Mouse (Mus musculus): Measurements from ENCODE around the gene Ptafr. TPM values are rescaled to one million over a fixed set of nuclear protein-coding genes. Genes with fewer than 3 reads are reported as not detected.

The Ptafr gene
- polyA plus RNA-seq, 1 experiment: 0.01 TPM

- TF ChIP-seq MAX (IDR thresholded peaks at IDR 0.05): no peak
- TF ChIP-seq CEBPB (IDR thresholded peaks at IDR 0.05; ENCODE audit: low read depth): no peak
- TF ChIP-seq MYOG (IDR thresholded peaks at IDR 0.05; ENCODE audit: control insufficient read depth, extremely low read depth, insufficient read length): no peak
- no peak for TF ChIP-seq FOSL1 (IDR thresholded peaks at IDR 0.05; ENCODE audit: insufficient read depth, low read length, poor library complexity, severe bottlenecking)
- TF ChIP-seq USF1 (IDR thresholded peaks at IDR 0.05; ENCODE audit: low read depth): no peak
- no peak for TF ChIP-seq CTCF (IDR thresholded peaks at IDR 0.05; ENCODE audit: control insufficient read depth, insufficient read depth, insufficient read length)
- no peak for TF ChIP-seq MYOD1 (IDR thresholded peaks at IDR 0.05; ENCODE audit: control insufficient read depth, insufficient read length, low read depth)
These were observed 39.6 kb downstream of the Ptafr start for GRCm38 (mm10) chr4:132603468-132603867.

GRCm38 (mm10) chr4:132605816-132606215 lies 41.9 kb downstream of the Ptafr start:
- Histone ChIP-seq H3K79me2 (ENCODE audit: control insufficient read depth, insufficient read depth) (no peaks in the 10 kb centered on the region), H3K4me3 (ENCODE audit: insufficient read depth, poor library complexity, severe bottlenecking) (no peak overlapping the region), H3K36me3 (ENCODE audit: control insufficient read depth, insufficient read depth) (no peaks in the 10 kb centered on the region), H3ac (ENCODE audit: control insufficient read depth, insufficient read length, low read depth) (no peak overlapping the region), H3K27me3 (ENCODE audit: control insufficient read depth, insufficient read depth, insufficient read length) (no peaks in the 10 kb centered on the region), H3K79me3 (ENCODE audit: low read depth) (no peaks in the 10 kb centered on the region)
- TF ChIP-seq MYOG (IDR thresholded peaks at IDR 0.05; ENCODE audit: control insufficient read depth, extremely low read depth, insufficient read length) (no peak), USF1 (IDR thresholded peaks at IDR 0.05; ENCODE audit: low read depth) (no peak), CTCF (IDR thresholded peaks at IDR 0.05; ENCODE audit: control insufficient read depth, insufficient read depth, insufficient read length) (no peak), FOSL1 (IDR thresholded peaks at IDR 0.05; ENCODE audit: insufficient read depth, low read length, poor library complexity, severe bottlenecking) (no peak), MAX (IDR thresholded peaks at IDR 0.05) (no peak), MYOD1 (IDR thresholded peaks at IDR 0.05; ENCODE audit: control insufficient read depth, insufficient read length, low read depth) (no peak), CEBPB (IDR thresholded peaks at IDR 0.05; ENCODE audit: low read depth) (no peak)

More at GRCm38 (mm10) chr4:132603468-132603867, 39.6 kb downstream of the Ptafr start:
- H3K4me3 ChIP-seq (ENCODE audit: insufficient read depth, poor library complexity, severe bottlenecking): no peak overlapping the region
- no peak overlapping the region for H3ac ChIP-seq (ENCODE audit: control insufficient read depth, insufficient read length, low read depth)
- H3K79me2 ChIP-seq (ENCODE audit: control insufficient read depth, insufficient read depth): no peaks in the 10 kb centered on the region
- no peaks in the 10 kb centered on the region for H3K36me3 ChIP-seq (ENCODE audit: control insufficient read depth, insufficient read depth)
- no peaks in the 10 kb centered on the region for H3K79me3 ChIP-seq (ENCODE audit: low read depth)
- no peaks in the 10 kb centered on the region for H3K27me3 ChIP-seq (ENCODE audit: control insufficient read depth, insufficient read depth, insufficient read length)

- Histone ChIP-seq H3K79me3 (ENCODE audit: low read depth) (no peaks in the 10 kb centered on the region), H3K27me3 (ENCODE audit: control insufficient read depth, insufficient read depth, insufficient read length) (no peaks in the 10 kb centered on the region), H3K4me3 (ENCODE audit: insufficient read depth, poor library complexity, severe bottlenecking) (no peak overlapping the region), H3K36me3 (ENCODE audit: control insufficient read depth, insufficient read depth) (no peaks in the 10 kb centered on the region), H3ac (ENCODE audit: control insufficient read depth, insufficient read length, low read depth) (no peak overlapping the region), H3K79me2 (ENCODE audit: control insufficient read depth, insufficient read depth) (no peaks in the 10 kb centered on the region)
- TF ChIP-seq USF1 (IDR thresholded peaks at IDR 0.05; ENCODE audit: low read depth) (peak; percentile 64), CEBPB (IDR thresholded peaks at IDR 0.05; ENCODE audit: low read depth) (no peak), FOSL1 (IDR thresholded peaks at IDR 0.05; ENCODE audit: insufficient read depth, low read length, poor library complexity, severe bottlenecking) (no peak), CTCF (IDR thresholded peaks at IDR 0.05; ENCODE audit: control insufficient read depth, insufficient read depth, insufficient read length) (no peak), MYOG (IDR thresholded peaks at IDR 0.05; ENCODE audit: control insufficient read depth, extremely low read depth, insufficient read length) (no peak)
These were observed 44.3 kb downstream of the Ptafr start for GRCm38 (mm10) chr4:132608147-132608546.

GRCm38 (mm10) chr4:132610301-132610984 lies 46.6 kb downstream of the Ptafr start:
- TF ChIP-seq CEBPB (IDR thresholded peaks at IDR 0.05; ENCODE audit: low read depth): peak; percentile 26
- no peak for TF ChIP-seq USF1 (IDR thresholded peaks at IDR 0.05; ENCODE audit: low read depth)

GRCm38 (mm10) chr4:132611320-132611719 lies 47.5 kb downstream of the Ptafr start:
- TF ChIP-seq MAX (IDR thresholded peaks at IDR 0.05): no peak
- no peak for TF ChIP-seq USF1 (IDR thresholded peaks at IDR 0.05; ENCODE audit: low read depth)
- TF ChIP-seq CTCF (IDR thresholded peaks at IDR 0.05; ENCODE audit: control insufficient read depth, insufficient read depth, insufficient read length): no peak
- no peak for TF ChIP-seq MYOD1 (IDR thresholded peaks at IDR 0.05; ENCODE audit: control insufficient read depth, insufficient read length, low read depth)
- TF ChIP-seq CEBPB (IDR thresholded peaks at IDR 0.05; ENCODE audit: low read depth): no peak
- no peak for TF ChIP-seq MYOG (IDR thresholded peaks at IDR 0.05; ENCODE audit: control insufficient read depth, extremely low read depth, insufficient read length)
- TF ChIP-seq FOSL1 (IDR thresholded peaks at IDR 0.05; ENCODE audit: insufficient read depth, low read length, poor library complexity, severe bottlenecking): no peak
- Histone ChIP-seq H3K79me3 (ENCODE audit: low read depth) (no peaks in the 10 kb centered on the region), H3K4me3 (ENCODE audit: insufficient read depth, poor library complexity, severe bottlenecking) (no peak overlapping the region), H3K27me3 (ENCODE audit: control insufficient read depth, insufficient read depth, insufficient read length) (no peaks in the 10 kb centered on the region), H3ac (ENCODE audit: control insufficient read depth, insufficient read length, low read depth) (no peak overlapping the region), H3K79me2 (ENCODE audit: control insufficient read depth, insufficient read depth) (no peaks in the 10 kb centered on the region), H3K36me3 (ENCODE audit: control insufficient read depth, insufficient read depth) (no peaks in the 10 kb centered on the region)

More at GRCm38 (mm10) chr4:132610301-132610984, 46.6 kb downstream of the Ptafr start:
- H3K36me3 ChIP-seq (ENCODE audit: control insufficient read depth, insufficient read depth): no peaks in the 10 kb centered on the region
- H3K4me3 ChIP-seq (ENCODE audit: insufficient read depth, poor library complexity, severe bottlenecking): no peak overlapping the region
- no peaks in the 10 kb centered on the region for H3K27me3 ChIP-seq (ENCODE audit: control insufficient read depth, insufficient read depth, insufficient read length)
- H3K79me2 ChIP-seq (ENCODE audit: control insufficient read depth, insufficient read depth): no peaks in the 10 kb centered on the region
- H3K79me3 ChIP-seq (ENCODE audit: low read depth): no peaks in the 10 kb centered on the region
- H3ac ChIP-seq (ENCODE audit: control insufficient read depth, insufficient read length, low read depth): no peak overlapping the region

GRCm38 (mm10) chr4:132617873-132618272 lies 54.0 kb downstream of the Ptafr start:
- TF ChIP-seq USF1 (IDR thresholded peaks at IDR 0.05; ENCODE audit: low read depth) (no peak), MYOG (IDR thresholded peaks at IDR 0.05; ENCODE audit: control insufficient read depth, extremely low read depth, insufficient read length) (no peak), CEBPB (IDR thresholded peaks at IDR 0.05; ENCODE audit: low read depth) (peak; percentile 94), MAX (IDR thresholded peaks at IDR 0.05) (peak; percentile 80), CTCF (IDR thresholded peaks at IDR 0.05; ENCODE audit: control insufficient read depth, insufficient read depth, insufficient read length) (no peak), FOSL1 (IDR thresholded peaks at IDR 0.05; ENCODE audit: insufficient read depth, low read length, poor library complexity, severe bottlenecking) (peak; percentile 33)
- H3K4me3 ChIP-seq (ENCODE audit: insufficient read depth, poor library complexity, severe bottlenecking): no peak overlapping the region
- no peaks in the 10 kb centered on the region for H3K79me2 ChIP-seq (ENCODE audit: control insufficient read depth, insufficient read depth)
- no peaks in the 10 kb centered on the region for H3K27me3 ChIP-seq (ENCODE audit: control insufficient read depth, insufficient read depth, insufficient read length)
- H3K79me3 ChIP-seq (ENCODE audit: low read depth): no peaks in the 10 kb centered on the region
- no peaks in the 10 kb centered on the region for H3K36me3 ChIP-seq (ENCODE audit: control insufficient read depth, insufficient read depth)
- no peak overlapping the region for H3ac ChIP-seq (ENCODE audit: control insufficient read depth, insufficient read length, low read depth)
